Mouse (Mus musculus) thymus, adult 2 months (tissue): ENCODE data around the gene Mkrn2os. TPM values are rescaled to one million over a fixed set of nuclear protein-coding genes. Genes with fewer than 3 reads are reported as not detected.

Source experiments
- DNase-seq: peaks from one replicate; pipeline ENCODE4 v3.0.0; 2021
- H3K27ac ChIP-seq: fragments of 200-500 bp; 2 replicates; pipeline ENCODE4 v1.5.1; 2012; ENCODE audit warnings: low read length, control low read depth; ENCODE audit not compliant: control insufficient read depth, insufficient read depth
- H3K27me3 ChIP-seq: fragments of 200-500 bp; 2 replicates; pipeline ENCODE4 v1.6.1; 2012; ENCODE audit warnings: mild to moderate bottlenecking, low read length, moderate library complexity, mixed read lengths; ENCODE audit not compliant: control insufficient read depth, insufficient read depth
- H3K36me3 ChIP-seq: fragments of 200-500 bp; 2 replicates; pipeline ENCODE4 v1.6.1; 2012; ENCODE audit warnings: mild to moderate bottlenecking, low read length, moderate library complexity; ENCODE audit not compliant: control insufficient read depth, insufficient read depth
- H3K4me1 ChIP-seq: fragments of 200-500 bp; replicated peaks from 2 replicates; pipeline ENCODE4 v1.6.1; 2012; ENCODE audit warnings: low read length; ENCODE audit not compliant: control insufficient read depth, insufficient read depth
- H3K4me3 ChIP-seq: fragments of 200-500 bp; 2 replicates; pipeline ENCODE4 v1.5.1; 2012; ENCODE audit warnings: mild to moderate bottlenecking, low read length, control low read depth, moderate library complexity; ENCODE audit not compliant: control insufficient read depth, insufficient read depth
- CTCF ChIP-seq: fragments of 200-500 bp; IDR thresholded peaks from 2 replicates; pipeline ENCODE4 v1.5.1; 2012; ENCODE audit warnings: mild to moderate bottlenecking, control low read depth, low read length, moderate library complexity, borderline replicate concordance; ENCODE audit not compliant: control insufficient read depth, poor library complexity, insufficient read depth; ENCODE audit errors: extremely low read depth
- POLR2A ChIP-seq: fragments of 200-500 bp; IDR thresholded peaks from 2 replicates; pipeline ENCODE4 v1.6.1; 2012; ENCODE audit warnings: mild to moderate bottlenecking, low read length, control low read depth, moderate library complexity; ENCODE audit not compliant: control insufficient read depth, poor library complexity, insufficient read depth; ENCODE audit errors: extremely low read depth
- WGBS: fragments of 180-500 bp; shearing (Covaris S2); methylation state at CpG from one replicate; pipeline ENCODE4 v1.1.7; 2018; 5-methylcytosine and 5-hydroxymethylcytosine counted together
- polyA plus RNA-seq: library from polyadenylated mRNA; depleted of rRNA; stranded (reverse); fragments of >200 nt; gene quantifications from 2 replicates; pipeline ENCODE4 v1.2.3, GENCODE M21; 2012

The Mkrn2os gene
- polyA plus RNA-seq, 1 experiment = 3.0 TPM

GRCm38 (mm10) chr6:115601715-115602523 is 9.5 kb upstream of the Mkrn2os start, which contains the start of gene Mkrn2:
TSS of gene Mkrn2 (plus strand) at chr6:115601902.
- Histone ChIP-seq H3K27me3 (no peaks in the 10 kb centered on the region), H3K36me3 (no peaks in the 10 kb centered on the region), H3K4me1 (peaks cover 8% of the 10 kb centered on the region), H3K27ac (peak within 1 kb of the TSS; percentile 57; the same call in 1 of the 2 replicates), H3K4me3 (peak within 1 kb of the TSS; percentile 78)
- TF ChIP-seq CTCF (no peak), POLR2A (peak; percentile 68; the same call in 1 of the 2 replicates)
- WGBS = under 1% methylated on average over 60 of the region's 61 CpGs
- DNase-seq = peak; percentile 77

- Histone ChIP-seq H3K36me3 (no peaks in the 10 kb centered on the region), H3K27me3 (no peaks in the 10 kb centered on the region), H3K27ac (no peak overlapping the region), H3K4me1 (peaks cover 8% of the 10 kb centered on the region), H3K4me3 (no peak overlapping the region)
- TF ChIP-seq POLR2A (no peak), CTCF (no peak)
- WGBS = 77% methylated on average over 4 of the region's 4 CpGs
- DNase-seq = peak; percentile 31
Measured at GRCm38 (mm10) chr6:115601322-115601714, 8.9 kb upstream of the Mkrn2os start.

GRCm38 (mm10) chr6:115595667-115596066 is 3.3 kb upstream of the Mkrn2os start:
- peaks cover 6% of the 10 kb centered on the region for H3K4me1 ChIP-seq
- no peak overlapping the region for H3K4me3 ChIP-seq
- H3K36me3 ChIP-seq = no peaks in the 10 kb centered on the region
- TF ChIP-seq POLR2A (no peak), CTCF (no peak)
- no peaks in the 10 kb centered on the region for H3K27me3 ChIP-seq
- no peak for DNase-seq
- WGBS = 55% methylated on average over 3 of the region's 3 CpGs
- no peak overlapping the region for H3K27ac ChIP-seq

GRCm38 (mm10) chr6:115594463-115594862 is 2.1 kb upstream of the Mkrn2os start:
- no peak overlapping the region for H3K27ac ChIP-seq
- peak; percentile 24 for DNase-seq
- 12% methylated on average over 3 of the region's 3 CpGs for WGBS
- H3K4me3 ChIP-seq = no peak overlapping the region
- H3K27me3 ChIP-seq = no peaks in the 10 kb centered on the region
- H3K36me3 ChIP-seq = no peaks in the 10 kb centered on the region
- peaks cover 10% of the 10 kb centered on the region for H3K4me1 ChIP-seq
- TF ChIP-seq CTCF = no peak
- TF ChIP-seq POLR2A = no peak

- TF ChIP-seq POLR2A (no peak), CTCF (no peak)
- no peak overlapping the region for H3K4me3 ChIP-seq
- H3K36me3 ChIP-seq = no peaks in the 10 kb centered on the region
- DNase-seq = no peak
- H3K27me3 ChIP-seq = no peaks in the 10 kb centered on the region
- H3K4me1 ChIP-seq = peaks cover 16% of the 10 kb centered on the region
- H3K27ac ChIP-seq = no peak overlapping the region
- WGBS = 73% methylated on average over 4 of the region's 4 CpGs
Measured at GRCm38 (mm10) chr6:115593252-115593651, 876 bp upstream of the Mkrn2os start.

- Histone ChIP-seq H3K4me1 (peaks cover 16% of the 10 kb centered on the region), H3K36me3 (no peaks in the 10 kb centered on the region), H3K27ac (no peak overlapping the region), H3K4me3 (no peak overlapping the region), H3K27me3 (no peaks in the 10 kb centered on the region)
- WGBS = 87% methylated on average over 19 of the region's 19 CpGs
- DNase-seq = no peak
- no peak for TF ChIP-seq POLR2A
- TF ChIP-seq CTCF = no peak
Measured at GRCm38 (mm10) chr6:115591692-115592359, 550 bp downstream of the Mkrn2os start.

- H3K4me1 ChIP-seq = peaks cover 10% of the 10 kb centered on the region
- no peak overlapping the region for H3K4me3 ChIP-seq
- DNase-seq = no peak
- no peaks in the 10 kb centered on the region for H3K36me3 ChIP-seq
- no peak for TF ChIP-seq POLR2A
- no peak for TF ChIP-seq CTCF
- 94% methylated on average over 10 of the region's 10 CpGs for WGBS
- no peaks in the 10 kb centered on the region for H3K27me3 ChIP-seq
- no peak overlapping the region for H3K27ac ChIP-seq
Measured at GRCm38 (mm10) chr6:115586321-115586720, 6.1 kb downstream of the Mkrn2os start.
